Mouse (Mus musculus) kidney, adult 2 months (tissue): ENCODE results near the gene Relt.

ENCODE experiments used
- CTCF ChIP-seq: fragments of 200-500 bp; conservative IDR thresholded peaks from 2 replicates; pipeline ENCODE4 v1.5.1; 2011; ENCODE audit warnings: low read depth, mild to moderate bottlenecking, control low read depth, low read length, moderate library complexity, mixed read lengths; ENCODE audit not compliant: insufficient read depth, insufficient read length
- POLR2A ChIP-seq: fragments of 200-500 bp; IDR thresholded peaks from one replicate; pipeline ENCODE4 v1.6.1; 2011; ENCODE audit warnings: low read depth, low read length, control low read depth

GRCm38 (mm10) chr7:100815900-100816570 lies 47.2 kb downstream of the Relt start:
- TF ChIP-seq POLR2A (no peak), CTCF (no peak)
